Mouse (Mus musculus) liver, adult 2 months (tissue): ENCODE results near the gene Plpp7. TPM values are rescaled to one million over a fixed set of nuclear protein-coding genes. Genes with fewer than 3 reads are reported as not detected.

Experiments
- DNase-seq: peaks from one replicate; pipeline ENCODE4 v3.0.0-alpha.2; 2011; ENCODE audit warnings: low read depth, low spot score; ENCODE audit errors: extremely low read depth
- H3K27ac ChIP-seq: fragments of 200-500 bp; replicated peaks from 2 replicates; pipeline ENCODE4 v1.5.1; 2012; ENCODE audit warnings: low read depth, mild to moderate bottlenecking, control low read depth, inconsistent platforms, low read length; ENCODE audit not compliant: insufficient read depth
- H3K27me3 ChIP-seq: fragments of 200-500 bp; 2 replicates; pipeline ENCODE4 v1.6.1; 2012; ENCODE audit warnings: mild to moderate bottlenecking, moderate library complexity, low read length, inconsistent platforms; ENCODE audit not compliant: control insufficient read depth, insufficient read depth
- H3K36me3 ChIP-seq: fragments of 200-500 bp; 2 replicates; pipeline ENCODE4 v1.6.1; 2012; ENCODE audit warnings: low read length, inconsistent platforms; ENCODE audit not compliant: control insufficient read depth, insufficient read depth
- H3K4me1 ChIP-seq: fragments of 200-500 bp; 2 replicates; pipeline ENCODE4 v1.6.1; 2011; ENCODE audit warnings: low read length; ENCODE audit not compliant: control insufficient read depth, insufficient read depth
- H3K4me3 ChIP-seq: fragments of 200-500 bp; 2 replicates; pipeline ENCODE4 v1.5.1; 2011; ENCODE audit warnings: low read depth, mild to moderate bottlenecking, control low read depth, low read length, moderate library complexity; ENCODE audit not compliant: insufficient read depth
- H3K79me2 ChIP-seq: fragments of 200-500 bp; 2 replicates; pipeline ENCODE4 v1.6.1; 2012; ENCODE audit warnings: inconsistent platforms, mild to moderate bottlenecking, low read length, moderate library complexity; ENCODE audit not compliant: control insufficient read depth, insufficient read depth
- H3K9ac ChIP-seq: fragments of 200-500 bp; 2 replicates; pipeline ENCODE4 v1.6.1; 2012; ENCODE audit warnings: low read depth, mild to moderate bottlenecking, control low read depth, inconsistent platforms, low read length
- CTCF ChIP-seq: fragments of 200-500 bp; IDR thresholded peaks from 2 replicates; pipeline ENCODE4 v1.5.1; 2011; ENCODE audit warnings: low read depth, low read length, control low read depth
- POLR2A ChIP-seq: fragments of 200-500 bp; IDR thresholded peaks from 2 replicates; pipeline ENCODE4 v1.6.1; 2011; ENCODE audit warnings: low read length, control low read depth; ENCODE audit not compliant: insufficient read depth; ENCODE audit errors: extremely low read depth
- WGBS: fragments of 180-500 bp; shearing (Covaris S2); methylation state at CpG from one replicate; pipeline ENCODE4 v1.1.7; 2018; 5-methylcytosine and 5-hydroxymethylcytosine counted together
- polyA plus RNA-seq: library from polyadenylated mRNA; depleted of rRNA; stranded (reverse); fragments of >200 nt; gene quantifications from 2 replicates; pipeline ENCODE4 v1.2.3, GENCODE M21; 2012
- total RNA-seq: library from RNA; depleted of rRNA; stranded (reverse); fragments of >200 nt; gene quantifications from 2 replicates; pipeline ENCODE4 v1.2.3, GENCODE M21; 2014

The Plpp7 gene
- total and polyA plus RNA-seq, 2 experiments: 0.37 to 2.3 TPM

DNA sequence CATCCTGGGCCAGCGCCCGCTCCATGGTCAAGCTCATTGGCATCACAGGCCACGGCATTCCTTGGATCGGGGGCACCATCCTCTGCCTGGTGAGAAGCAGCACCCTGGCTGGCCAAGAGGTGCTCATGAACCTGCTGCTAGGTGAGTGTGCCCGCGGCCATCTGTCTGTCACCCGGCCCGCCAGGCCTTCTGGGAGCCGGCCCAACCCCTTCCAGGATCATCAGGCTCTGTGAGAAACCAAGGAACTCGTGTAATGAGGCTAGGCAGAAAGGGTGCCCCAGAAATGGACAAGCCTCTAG is 743 bp downstream of the Plpp7 start:
- no peak for DNase-seq
- H3K9ac ChIP-seq: peak overlapping the region; percentile 56
- H3K4me1 ChIP-seq: no peaks in the 10 kb centered on the region
- H3K27ac ChIP-seq: no peak overlapping the region
- H3K27me3 ChIP-seq: no peaks in the 10 kb centered on the region
- H3K36me3 ChIP-seq: no peaks in the 10 kb centered on the region
- TF ChIP-seq POLR2A: no peak
- TF ChIP-seq CTCF: no peak
- H3K79me2 ChIP-seq: no peaks in the 10 kb centered on the region
- peak overlapping the region; percentile 36; the same call in 1 of the 2 replicates for H3K4me3 ChIP-seq
- WGBS: 82% methylated on average over 10 of the region's 10 CpGs

DNA sequence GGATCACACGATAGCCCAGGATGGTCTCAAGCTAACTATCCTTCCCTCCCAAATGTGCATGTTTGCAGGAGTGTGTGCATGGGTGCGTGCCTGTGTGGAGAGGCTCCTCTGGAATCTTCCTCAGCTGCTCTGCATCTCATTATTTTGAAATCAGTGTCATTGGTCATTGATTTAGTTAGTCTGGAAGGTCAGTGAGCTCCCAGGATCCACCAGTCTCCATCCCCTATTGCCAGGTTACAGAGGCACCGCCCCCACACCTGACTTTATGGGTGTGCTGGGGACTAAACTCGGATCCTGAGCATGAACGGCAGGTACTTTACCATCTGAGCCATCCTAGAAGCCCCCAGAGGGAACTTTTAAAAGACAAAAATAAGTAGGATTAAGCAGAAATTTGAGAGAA is 7.6 kb downstream of the Plpp7 start:
- DNase-seq: no peak
- Histone ChIP-seq H3K27me3 (no peaks in the 10 kb centered on the region), H3K4me1 (no peaks in the 10 kb centered on the region), H3K36me3 (no peaks in the 10 kb centered on the region), H3K79me2 (no peaks in the 10 kb centered on the region), H3K4me3 (no peak overlapping the region), H3K9ac (no peak overlapping the region), H3K27ac (no peak overlapping the region)
- WGBS: 51% methylated on average over 5 of the region's 5 CpGs
- TF ChIP-seq CTCF: no peak
- TF ChIP-seq POLR2A: no peak

DNA sequence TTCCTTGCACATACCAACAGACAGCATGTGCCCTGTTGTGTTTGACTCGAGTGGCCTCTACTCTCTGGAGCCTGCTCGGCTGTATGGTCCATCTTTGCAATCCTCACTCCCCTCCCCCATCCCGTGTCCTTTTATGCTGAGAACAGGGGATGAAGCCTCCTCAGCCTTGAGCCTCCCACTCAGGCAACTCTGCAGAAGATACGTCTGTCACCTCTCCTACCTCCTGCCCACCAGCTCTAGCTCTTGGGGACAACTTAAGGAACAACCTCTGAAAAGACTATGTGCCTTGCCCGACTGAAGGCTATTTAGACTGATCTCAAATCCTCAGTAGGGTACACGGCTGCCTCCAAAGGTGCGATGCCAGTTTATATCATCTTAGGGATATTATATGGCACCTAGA is 8.2 kb downstream of the Plpp7 start:
- no peak overlapping the region for H3K9ac ChIP-seq
- H3K79me2 ChIP-seq: no peaks in the 10 kb centered on the region
- H3K27ac ChIP-seq: no peak overlapping the region
- H3K4me3 ChIP-seq: no peak overlapping the region
- H3K36me3 ChIP-seq: no peaks in the 10 kb centered on the region
- no peaks in the 10 kb centered on the region for H3K4me1 ChIP-seq
- no peak for TF ChIP-seq CTCF
- no peak for TF ChIP-seq POLR2A
- WGBS: 81% methylated on average over 7 of the region's 7 CpGs
- no peaks in the 10 kb centered on the region for H3K27me3 ChIP-seq
- no peak for DNase-seq

DNA sequence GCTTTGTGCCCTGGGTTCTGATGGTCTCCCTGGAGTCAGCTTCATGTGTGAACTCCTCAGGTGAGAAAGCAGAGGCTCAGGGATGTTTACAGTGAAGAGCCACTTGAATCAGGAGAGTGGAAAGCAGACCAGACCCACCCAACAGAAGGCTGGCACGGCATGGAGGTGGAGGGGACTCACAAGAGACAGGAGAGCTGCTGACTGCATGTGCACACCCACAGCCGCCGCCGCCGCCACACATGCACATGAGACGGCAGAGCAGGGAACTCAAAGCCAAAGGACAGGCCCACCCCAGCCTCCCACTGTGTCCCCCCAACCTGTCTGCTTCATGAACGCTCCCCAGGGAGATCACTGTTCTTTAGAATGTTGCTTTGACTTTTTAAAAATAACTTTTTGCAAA is 8.8 kb downstream of the Plpp7 start:
- TF ChIP-seq POLR2A (no peak), CTCF (no peak)
- Histone ChIP-seq H3K27me3 (no peaks in the 10 kb centered on the region), H3K4me3 (no peak overlapping the region), H3K4me1 (no peaks in the 10 kb centered on the region), H3K36me3 (no peaks in the 10 kb centered on the region), H3K79me2 (no peaks in the 10 kb centered on the region), H3K9ac (no peak overlapping the region), H3K27ac (no peak overlapping the region)
- DNase-seq: no peak
- WGBS: 93% methylated on average over 7 of the region's 7 CpGs

DNA sequence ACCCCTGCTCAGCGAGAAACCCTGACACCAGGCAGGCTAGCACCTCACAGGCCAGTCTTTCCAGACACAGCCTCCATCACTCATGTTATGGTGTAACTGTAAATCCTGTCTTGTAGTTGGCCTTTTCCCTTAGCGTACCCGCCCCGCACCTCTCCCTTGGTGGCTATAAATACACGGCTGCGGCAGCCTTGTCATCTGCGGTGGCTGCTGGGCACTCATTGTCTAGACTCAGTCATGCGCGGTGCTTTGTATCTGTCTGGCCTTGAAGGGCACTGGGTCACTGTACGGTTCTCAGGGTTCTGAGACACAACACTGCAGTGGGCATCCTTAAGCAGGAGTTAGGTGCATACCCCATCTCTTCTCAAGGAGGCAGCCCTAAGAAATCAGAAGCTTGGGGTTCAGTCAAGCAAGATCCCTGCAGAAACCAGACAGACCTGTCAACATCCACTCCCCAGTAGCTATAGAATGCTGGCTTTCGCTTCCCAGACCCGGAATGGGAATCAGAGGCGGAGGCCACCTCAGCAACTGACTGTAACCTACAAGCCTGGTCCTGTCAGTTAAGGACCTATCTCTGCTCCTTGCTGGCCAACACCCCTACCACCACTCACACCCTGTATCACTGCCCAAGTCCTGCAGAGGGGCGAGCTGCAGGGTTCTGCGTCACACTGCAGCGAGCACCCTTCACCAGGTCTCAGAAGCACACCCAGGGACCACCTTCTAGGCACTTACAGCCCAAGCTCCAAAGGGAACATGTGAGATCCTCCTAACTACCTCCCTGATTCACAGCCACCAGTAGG is 10.0 kb downstream of the Plpp7 start:
- Histone ChIP-seq H3K4me3 (no peak overlapping the region), H3K4me1 (no peaks in the 10 kb centered on the region), H3K79me2 (no peaks in the 10 kb centered on the region), H3K36me3 (no peaks in the 10 kb centered on the region), H3K27me3 (no peaks in the 10 kb centered on the region), H3K27ac (no peak overlapping the region), H3K9ac (no peak overlapping the region)
- DNase-seq: no peak
- 93% methylated on average over 16 of the region's 16 CpGs for WGBS
- TF ChIP-seq CTCF (no peak), POLR2A (no peak)

DNA sequence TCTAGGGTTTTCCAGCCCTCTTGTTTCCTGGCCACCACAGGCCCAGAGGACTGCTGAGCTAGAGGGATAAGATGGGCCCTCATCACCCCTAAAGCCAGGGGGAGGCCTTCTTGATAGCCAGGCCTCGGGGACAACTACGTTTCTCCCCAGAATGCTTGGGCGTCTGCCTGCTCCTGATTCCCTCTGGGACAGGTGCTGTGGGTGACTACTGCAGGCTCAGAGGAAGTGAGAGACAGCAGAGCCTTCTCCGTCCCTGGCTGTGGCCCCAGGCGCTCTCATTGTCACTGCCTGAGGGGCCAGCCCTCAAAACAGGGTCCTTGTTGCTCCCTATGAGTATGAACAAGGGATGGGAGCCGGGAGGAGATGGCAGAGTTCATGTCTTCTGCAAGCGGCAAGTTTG is 10.6 kb downstream of the Plpp7 start:
- H3K9ac ChIP-seq: no peak overlapping the region
- WGBS: 92% methylated on average over 7 of the region's 7 CpGs
- no peak for TF ChIP-seq CTCF
- no peak for TF ChIP-seq POLR2A
- DNase-seq: no peak
- H3K4me3 ChIP-seq: no peak overlapping the region
- H3K79me2 ChIP-seq: no peaks in the 10 kb centered on the region
- H3K4me1 ChIP-seq: no peaks in the 10 kb centered on the region
- H3K27me3 ChIP-seq: no peaks in the 10 kb centered on the region
- no peak overlapping the region for H3K27ac ChIP-seq
- no peaks in the 10 kb centered on the region for H3K36me3 ChIP-seq
